Mouse (Mus musculus) neural tube, embryonic 13.5 days (tissue): ENCODE results near the gene Nlrx1. TPM values are rescaled to one million over a fixed set of nuclear protein-coding genes. Genes with fewer than 3 reads are reported as not detected.

ENCODE experiments used
- ATAC-seq: fragments of 200-750 bp; cut with Nextera tagmentation; 2 replicates; pipeline ENCODE4 v1.8.0; 2017; ENCODE audit warnings: low read depth, mild to moderate bottlenecking, moderate TSS enrichment, moderate library complexity
- H3K27ac ChIP-seq: fragments of 300-500 bp; sonication (generic); replicated peaks from 2 replicates; pipeline ENCODE4 v1.5.1; 2015; ENCODE audit warnings: moderate library complexity, mild to moderate bottlenecking, inconsistent platforms
- H3K27me3 ChIP-seq: fragments of 300-500 bp; sonication (generic); 2 replicates; pipeline ENCODE4 v1.6.1; 2015; ENCODE audit warnings: mild to moderate bottlenecking, inconsistent platforms
- H3K36me3 ChIP-seq: fragments of 300-500 bp; sonication (generic); 2 replicates; pipeline ENCODE4 v1.6.1; 2015; ENCODE audit warnings: mild to moderate bottlenecking, inconsistent platforms
- H3K4me1 ChIP-seq: fragments of 300-500 bp; sonication (generic); replicated peaks from 2 replicates; pipeline ENCODE4 v1.6.1; 2015; ENCODE audit warnings: inconsistent platforms
- H3K4me2 ChIP-seq: fragments of 300-500 bp; sonication (generic); 2 replicates; pipeline ENCODE4 v1.6.1; 2015; ENCODE audit warnings: inconsistent platforms, mild to moderate bottlenecking, moderate library complexity
- H3K4me3 ChIP-seq: fragments of 300-500 bp; sonication (generic); 2 replicates; pipeline ENCODE4 v1.5.1; 2015; ENCODE audit warnings: mild to moderate bottlenecking, inconsistent platforms
- H3K9ac ChIP-seq: fragments of 300-500 bp; sonication (generic); 2 replicates; pipeline ENCODE4 v1.6.1; 2015; ENCODE audit warnings: moderate library complexity, mild to moderate bottlenecking, inconsistent platforms
- H3K9me3 ChIP-seq: fragments of 300-500 bp; sonication (generic); 2 replicates; pipeline ENCODE4 v1.6.1; 2016; ENCODE audit warnings: inconsistent platforms
- WGBS: fragments of 180-500 bp; shearing (Covaris S2); methylation state at CpG from one replicate; pipeline ENCODE4 v1.1.7; 2015; 5-methylcytosine and 5-hydroxymethylcytosine counted together
- polyA plus RNA-seq: library from polyadenylated mRNA; unstranded; fragments of >200 nt; fragmentation: Nextera tagmentation; extraction: Ambion mirVana; gene quantifications from 2 replicates; pipeline ENCODE4 v1.2.1, GENCODE M21; 2015

The Nlrx1 gene
- polyA plus RNA-seq, 1 experiment from 2014 or later, result 4.5 TPM

- Histone ChIP-seq H3K27me3 (no peaks in the 10 kb centered on the region), H3K36me3 (no peaks in the 10 kb centered on the region), H3K9me3 (no peaks in the 10 kb centered on the region), H3K4me1 (peaks cover 19% of the 10 kb centered on the region; the same call in 1 of the 2 replicates), H3K4me2 (no peak overlapping the region), H3K9ac (no peak overlapping the region), H3K4me3 (no peak overlapping the region), H3K27ac (no peak overlapping the region)
- WGBS, result 83% methylated on average over 6 of the region's 6 CpGs
- no peak for ATAC-seq
These were observed 20.5 kb downstream of the Nlrx1 start for GRCm38 (mm10) chr9:44247907-44248306.

- ATAC-seq, result no peak
These were observed 24.8 kb downstream of the Nlrx1 start for GRCm38 (mm10) chr9:44243621-44244020.

GRCm38 (mm10) chr9:44241418-44241817, 27.0 kb downstream of the Nlrx1 start:
- no peaks in the 10 kb centered on the region for H3K36me3 ChIP-seq
- 78% methylated on average over 9 of the region's 9 CpGs for WGBS
- H3K4me3 ChIP-seq, result no peak overlapping the region
- no peak for ATAC-seq
- H3K4me2 ChIP-seq, result no peak overlapping the region
- H3K4me1 ChIP-seq, result no peaks in the 10 kb centered on the region
- H3K9me3 ChIP-seq, result no peaks in the 10 kb centered on the region
- H3K27ac ChIP-seq, result no peak overlapping the region
- H3K27me3 ChIP-seq, result no peaks in the 10 kb centered on the region
- H3K9ac ChIP-seq, result no peak overlapping the region

More at GRCm38 (mm10) chr9:44243621-44244020, 24.8 kb downstream of the Nlrx1 start:
- H3K36me3 ChIP-seq, result no peaks in the 10 kb centered on the region
- WGBS, result 29% methylated on average over 2 of the region's 2 CpGs
- no peak overlapping the region for H3K27ac ChIP-seq
- no peak overlapping the region for H3K4me3 ChIP-seq
- H3K27me3 ChIP-seq, result no peaks in the 10 kb centered on the region
- no peak overlapping the region for H3K4me2 ChIP-seq
- no peaks in the 10 kb centered on the region for H3K4me1 ChIP-seq
- H3K9me3 ChIP-seq, result no peaks in the 10 kb centered on the region
- no peak overlapping the region for H3K9ac ChIP-seq

GRCm38 (mm10) chr9:44240911-44241310, 27.5 kb downstream of the Nlrx1 start:
- 48% methylated on average over 5 of the region's 5 CpGs for WGBS
- no peak overlapping the region for H3K4me3 ChIP-seq
- H3K9ac ChIP-seq, result no peak overlapping the region
- no peak for ATAC-seq
- no peaks in the 10 kb centered on the region for H3K9me3 ChIP-seq
- H3K36me3 ChIP-seq, result no peaks in the 10 kb centered on the region
- no peak overlapping the region for H3K27ac ChIP-seq
- H3K4me1 ChIP-seq, result no peaks in the 10 kb centered on the region
- H3K4me2 ChIP-seq, result no peak overlapping the region
- H3K27me3 ChIP-seq, result no peaks in the 10 kb centered on the region

GRCm38 (mm10) chr9:44240399-44240798, 28.0 kb downstream of the Nlrx1 start, which contains the start of gene Ccdc153:
Gene Ccdc153, plus strand, starts transcription at chr9:44240676.
- no peaks in the 10 kb centered on the region for H3K4me1 ChIP-seq
- no peak within 1 kb of the TSS for H3K27ac ChIP-seq
- no peaks in the 10 kb centered on the region for H3K36me3 ChIP-seq
- no peak for ATAC-seq
- 64% methylated on average over 2 of the region's 2 CpGs for WGBS
- H3K4me2 ChIP-seq, result no peak within 1 kb of the TSS
- no peaks in the 10 kb centered on the region for H3K9me3 ChIP-seq
- no peaks in the 10 kb centered on the region for H3K27me3 ChIP-seq
- no peak within 1 kb of the TSS for H3K4me3 ChIP-seq
- H3K9ac ChIP-seq, result no peak within 1 kb of the TSS

- 10% methylated on average over 5 of the region's 5 CpGs for WGBS
- Histone ChIP-seq H3K4me1 (no peaks in the 10 kb centered on the region), H3K4me3 (no peak overlapping the region), H3K36me3 (no peaks in the 10 kb centered on the region), H3K9ac (no peak overlapping the region), H3K4me2 (no peak overlapping the region), H3K27ac (no peak overlapping the region), H3K27me3 (no peaks in the 10 kb centered on the region), H3K9me3 (no peaks in the 10 kb centered on the region)
- ATAC-seq, result no peak
These were observed 29.0 kb downstream of the Nlrx1 start for GRCm38 (mm10) chr9:44239447-44239846.

GRCm38 (mm10) chr9:44238501-44239190, 29.8 kb downstream of the Nlrx1 start:
- 78% methylated on average over 17 of the region's 17 CpGs for WGBS
- Histone ChIP-seq H3K4me1 (no peaks in the 10 kb centered on the region), H3K9me3 (no peaks in the 10 kb centered on the region), H3K27ac (no peak overlapping the region), H3K4me3 (no peak overlapping the region), H3K36me3 (no peaks in the 10 kb centered on the region), H3K4me2 (no peak overlapping the region), H3K9ac (no peak overlapping the region), H3K27me3 (no peaks in the 10 kb centered on the region)
- no peak for ATAC-seq

- 79% methylated on average over 4 of the region's 4 CpGs for WGBS
- ATAC-seq, result no peak
- Histone ChIP-seq H3K4me1 (peaks cover 10% of the 10 kb centered on the region), H3K36me3 (no peaks in the 10 kb centered on the region), H3K27ac (no peak overlapping the region), H3K9me3 (no peaks in the 10 kb centered on the region), H3K4me3 (no peak overlapping the region), H3K27me3 (no peaks in the 10 kb centered on the region), H3K4me2 (no peak overlapping the region), H3K9ac (no peak overlapping the region)
These were observed 31.3 kb downstream of the Nlrx1 start for GRCm38 (mm10) chr9:44237128-44237527.

- Histone ChIP-seq H3K27me3 (no peaks in the 10 kb centered on the region), H3K4me2 (no peak overlapping the region), H3K4me1 (peaks cover 15% of the 10 kb centered on the region), H3K9ac (no peak overlapping the region), H3K9me3 (no peaks in the 10 kb centered on the region), H3K4me3 (no peak overlapping the region), H3K36me3 (no peaks in the 10 kb centered on the region), H3K27ac (no peak overlapping the region)
- 58% methylated on average over 4 of the region's 4 CpGs for WGBS
- ATAC-seq, result no peak
These were observed 31.8 kb downstream of the Nlrx1 start for GRCm38 (mm10) chr9:44236601-44237000.

- Histone ChIP-seq H3K4me3 (peak overlapping the region; percentile 69), H3K9ac (peak overlapping the region; percentile 28), H3K27me3 (no peaks in the 10 kb centered on the region), H3K9me3 (no peaks in the 10 kb centered on the region), H3K4me1 (peaks cover 28% of the 10 kb centered on the region), H3K27ac (peak overlapping the region; percentile 96; the same call in 1 of the 2 replicates), H3K4me2 (peak overlapping the region; percentile 44), H3K36me3 (no peaks in the 10 kb centered on the region)
- ATAC-seq, result peak; percentile 38
- WGBS, result 28% methylated on average over 19 of the region's 19 CpGs
These were observed 33.6 kb downstream of the Nlrx1 start for GRCm38 (mm10) chr9:44234479-44235427.

- H3K4me3 ChIP-seq, result peak within 1 kb of the TSS; percentile 69
- H3K36me3 ChIP-seq, result no peaks in the 10 kb centered on the region
- H3K9ac ChIP-seq, result peak within 1 kb of the TSS; percentile 89
- WGBS, result 1% methylated on average over 72 of the region's 76 CpGs
- ATAC-seq, result peak; percentile 94
- H3K27me3 ChIP-seq, result no peaks in the 10 kb centered on the region
- H3K27ac ChIP-seq, result peak within 1 kb of the TSS; percentile 96
- peaks cover 35% of the 10 kb centered on the region for H3K4me1 ChIP-seq
- H3K9me3 ChIP-seq, result no peaks in the 10 kb centered on the region
- H3K4me2 ChIP-seq, result peak within 1 kb of the TSS; percentile 83
These were observed 34.5 kb downstream of the Nlrx1 start, which contains the start of gene Cbl for GRCm38 (mm10) chr9:44233802-44234478. Gene Cbl, minus strand, starts transcription at chr9:44234049.
